Mouse (Mus musculus) adrenal gland, adult 18-20 months (tissue): Measurements from ENCODE around the gene Macrod2. TPM values are rescaled to one million over a fixed set of nuclear protein-coding genes. Genes with fewer than 3 reads are reported as not detected.

Experiments
- DNase-seq, 2 experiments: peaks; one replicate each; pipeline ENCODE4 v3.0.0; 2021 to 2022; ENCODE audit warnings: low spot score in 2 of 2
- total RNA-seq, 2 experiments: library from RNA; stranded (reverse); gene quantifications; 1 replicate in 1 of 2; 2 replicates in 1 of 2; pipeline ENCODE4 v1.2.3; 2021

The Macrod2 gene
- total RNA-seq, 2 experiments from 2014 or later = 8.4 to 8.6 TPM

DNA sequence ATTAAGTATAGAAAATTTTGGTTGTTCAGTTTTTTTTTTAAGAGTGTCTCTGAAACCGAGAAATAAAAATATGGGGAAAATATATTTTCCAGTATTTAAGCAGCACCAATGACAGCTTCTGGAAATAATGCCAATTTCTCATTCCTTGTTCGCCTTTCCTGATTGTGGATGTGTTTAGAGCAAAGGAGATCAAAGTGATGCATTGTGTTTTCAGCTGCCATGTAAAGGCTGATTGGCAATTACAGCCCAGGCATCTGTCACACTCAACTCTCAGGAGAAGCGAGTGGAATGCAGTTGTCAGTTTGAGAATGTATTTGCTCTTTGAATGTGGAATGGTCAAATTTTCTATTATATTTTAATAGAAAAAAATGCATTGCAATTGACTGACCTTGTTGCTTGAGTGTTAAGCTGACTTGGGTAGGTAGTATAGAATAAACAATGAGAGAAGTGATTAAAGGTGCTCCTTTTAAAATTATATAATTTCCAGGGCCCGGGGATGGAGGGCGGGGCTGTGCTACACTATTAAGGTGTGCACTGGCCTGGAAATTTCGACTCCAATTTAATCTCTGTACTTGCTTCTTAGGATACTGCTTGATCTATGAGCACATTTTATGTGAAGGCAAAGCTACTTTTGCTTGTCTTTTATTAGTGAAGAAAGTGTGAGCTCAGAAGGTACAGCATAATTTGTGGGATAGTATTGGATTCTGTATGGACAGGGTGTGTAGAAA is 629.4 kb downstream of the Macrod2 start:
- no peak for DNase-seq

DNA sequence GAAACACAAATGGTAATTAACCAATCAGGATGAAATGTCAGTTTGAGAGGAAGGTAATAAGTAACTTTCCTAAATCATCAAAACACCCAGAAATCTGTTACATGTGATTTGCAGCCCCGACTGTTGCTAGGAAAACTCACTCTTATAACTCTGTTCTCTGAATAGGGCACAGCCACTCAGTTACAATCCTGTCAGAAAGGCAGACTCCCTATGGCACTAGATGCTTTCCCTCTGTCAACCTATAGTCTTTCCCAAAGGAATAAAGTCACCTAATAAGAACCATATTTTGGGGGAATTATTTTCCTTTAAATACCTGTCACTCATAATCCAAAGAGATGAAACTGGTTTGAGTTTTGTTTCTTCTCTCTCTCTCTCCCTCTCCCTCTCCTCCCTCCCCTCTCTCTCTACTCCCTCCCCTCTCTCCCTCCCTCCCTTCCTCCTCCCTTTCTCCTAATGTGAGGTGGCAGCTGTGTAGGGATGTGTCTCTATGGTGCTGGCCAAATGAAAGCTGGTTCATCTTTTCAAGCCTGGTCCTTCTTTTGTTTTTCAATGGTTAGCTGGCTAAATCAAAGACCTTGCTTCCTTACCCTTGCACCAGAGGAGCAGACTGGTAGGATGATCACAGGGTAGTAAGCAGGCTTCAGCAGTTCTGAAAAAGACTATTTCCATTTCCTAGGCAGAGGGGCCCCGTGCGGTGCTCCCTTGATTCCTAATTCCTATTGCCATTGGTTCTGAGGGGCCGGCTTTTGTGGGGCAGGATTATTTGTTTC is 661.8 kb downstream of the Macrod2 start:
- DNase-seq = no peak

GRCm38 (mm10) chr2:141057455-141057833 is 662.3 kb downstream of the Macrod2 start:
- no peak for DNase-seq

DNA sequence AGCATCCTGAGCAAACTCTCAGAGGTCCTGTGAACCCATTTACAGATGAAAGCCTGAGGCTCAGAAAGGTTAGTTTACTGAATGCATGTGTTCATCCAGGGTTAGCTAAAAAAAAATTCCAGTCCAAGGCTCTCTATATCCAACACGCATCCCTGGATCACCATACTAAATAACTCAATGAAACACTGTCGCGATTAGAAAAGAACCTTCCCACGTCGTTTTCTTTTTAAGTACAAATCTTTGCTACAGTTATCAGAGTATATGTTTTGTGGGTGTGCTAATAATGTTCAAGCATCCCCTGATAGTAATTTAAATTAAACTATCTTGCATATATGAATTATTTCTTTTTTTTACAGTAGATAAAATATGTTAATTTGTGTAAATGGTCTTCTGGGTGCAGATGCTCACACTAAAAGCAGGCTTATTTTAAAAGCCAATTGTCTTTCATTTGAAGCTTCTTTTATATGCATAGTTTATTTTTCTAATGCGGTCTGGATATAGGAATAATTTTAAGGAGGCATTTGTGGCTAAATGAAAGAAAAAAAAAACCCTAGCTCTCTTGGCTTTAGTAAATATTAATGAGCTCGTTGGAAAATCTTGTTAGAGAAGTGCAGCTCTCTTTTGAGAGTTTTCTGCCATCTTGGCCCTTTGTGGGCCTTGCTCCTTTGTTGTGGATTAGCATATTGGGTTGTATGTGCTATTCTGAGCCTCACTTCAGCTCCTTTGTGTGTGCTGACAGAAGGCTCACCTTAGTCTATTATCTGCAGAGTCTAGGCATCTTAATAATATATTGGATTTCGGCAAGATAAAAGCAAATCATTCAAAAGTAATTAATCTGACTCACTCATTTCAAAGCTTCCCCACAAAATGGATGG is 679.1 kb downstream of the Macrod2 start:
- DNase-seq = no peak

- no peak for DNase-seq
These were observed 683.1 kb downstream of the Macrod2 start for GRCm38 (mm10) chr2:141078221-141078620.

- DNase-seq = no peak
These were observed 696.2 kb downstream of the Macrod2 start for GRCm38 (mm10) chr2:141091320-141091719.

- DNase-seq = no peak
These were observed 722.5 kb downstream of the Macrod2 start for GRCm38 (mm10) chr2:141117579-141117978.

DNA sequence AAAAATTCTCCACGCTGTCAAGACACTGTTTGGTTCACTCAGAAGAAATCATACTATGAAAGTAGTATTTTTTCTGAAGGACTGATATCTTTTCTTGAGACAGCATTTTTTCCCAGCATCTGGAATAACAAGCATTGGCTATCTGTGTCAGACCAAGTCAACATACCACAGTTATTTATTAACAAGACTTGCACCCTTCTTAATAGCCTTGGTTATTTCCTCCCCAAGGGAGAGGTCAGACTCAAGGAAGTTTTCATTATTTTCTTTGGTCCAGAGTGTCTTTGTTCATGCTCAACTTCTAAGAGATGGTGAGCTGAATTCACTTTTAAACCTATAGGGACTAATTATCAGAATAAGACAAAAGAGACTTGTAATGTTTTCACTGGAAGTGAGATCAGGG is 728.8 kb downstream of the Macrod2 start:
- DNase-seq = no peak

- DNase-seq = no peak
These were observed 730.5 kb downstream of the Macrod2 start for GRCm38 (mm10) chr2:141125638-141126037.

- no peak for DNase-seq
These were observed 747.2 kb downstream of the Macrod2 start for GRCm38 (mm10) chr2:141142266-141142665.

- no peak for DNase-seq
These were observed 757.1 kb downstream of the Macrod2 start for GRCm38 (mm10) chr2:141152011-141152772.

DNA sequence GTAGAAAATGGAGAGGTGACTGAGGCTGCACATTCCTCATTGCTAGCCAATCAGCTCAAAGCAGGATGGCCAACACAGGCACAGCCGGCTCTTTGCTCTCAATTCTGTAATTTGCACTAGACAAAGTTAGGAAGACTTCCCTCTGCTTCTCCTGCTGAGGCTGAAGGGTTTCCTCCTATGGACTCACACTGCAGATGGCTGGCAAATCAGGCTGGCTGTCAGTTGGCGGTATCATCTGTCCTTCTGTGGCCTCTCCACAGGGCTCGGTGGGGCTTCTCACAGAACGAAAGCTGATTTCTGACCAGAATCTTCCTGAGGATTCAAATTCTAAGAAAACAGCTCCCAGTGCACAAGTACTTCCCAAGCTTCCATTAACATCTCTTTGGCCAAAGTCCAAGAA is 760.9 kb downstream of the Macrod2 start:
- no peak for DNase-seq

- DNase-seq = no peak
These were observed 762.0 kb downstream of the Macrod2 start for GRCm38 (mm10) chr2:141156979-141157593.

GRCm38 (mm10) chr2:141158161-141158560 is 763.1 kb downstream of the Macrod2 start:
- DNase-seq = no peak

GRCm38 (mm10) chr2:141163918-141164317 is 768.8 kb downstream of the Macrod2 start:
- no peak for DNase-seq

GRCm38 (mm10) chr2:141169586-141169985 is 774.5 kb downstream of the Macrod2 start:
- DNase-seq = no peak

GRCm38 (mm10) chr2:141173167-141173566 is 778.1 kb downstream of the Macrod2 start:
- no peak for DNase-seq

GRCm38 (mm10) chr2:141173607-141174006 is 778.5 kb downstream of the Macrod2 start:
- no peak for DNase-seq

GRCm38 (mm10) chr2:141180656-141181055 is 785.5 kb downstream of the Macrod2 start:
- DNase-seq = no peak

DNA sequence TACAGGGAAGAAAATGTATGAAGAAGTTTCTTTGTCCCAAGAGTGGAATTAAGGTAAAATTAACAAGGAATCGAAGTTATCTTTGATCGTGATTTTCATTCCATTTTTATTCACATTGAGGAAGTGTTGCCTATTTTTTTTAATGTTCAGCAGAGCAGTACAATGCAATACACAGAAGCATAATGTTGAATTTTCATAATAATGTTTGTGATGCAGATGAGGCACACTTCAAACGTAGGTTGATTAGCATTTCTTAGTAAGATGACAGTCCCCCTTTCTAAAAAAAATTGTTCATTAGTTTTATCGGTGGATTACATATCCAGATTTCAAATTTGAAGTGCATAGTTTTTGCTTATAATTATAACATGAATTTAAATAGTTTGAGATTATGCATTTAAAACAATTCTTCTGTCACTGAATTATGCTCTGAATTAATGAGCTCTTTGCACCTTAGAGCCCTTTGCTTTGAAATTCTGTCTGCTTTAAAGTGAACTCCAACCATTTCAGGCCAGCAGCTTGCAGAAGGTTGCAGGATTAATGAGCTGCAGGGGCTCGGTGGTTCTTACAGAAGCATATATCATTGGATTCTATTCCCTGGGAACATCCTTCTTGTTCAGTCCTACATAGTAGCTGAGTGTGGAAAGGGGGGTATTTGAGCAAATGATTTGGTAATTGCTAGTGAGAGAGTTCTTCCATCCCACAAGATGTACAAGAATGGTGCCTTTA is 787.1 kb downstream of the Macrod2 start:
- DNase-seq = no peak
